Mouse (Mus musculus) thymus, adult 2 months (tissue): ENCODE data around the gene Abhd14a.

Source experiments
- CTCF ChIP-seq: fragments of 200-500 bp; IDR thresholded peaks from 2 replicates; pipeline ENCODE4 v1.5.1; 2012; ENCODE audit warnings: mild to moderate bottlenecking, control low read depth, low read length, moderate library complexity, borderline replicate concordance; ENCODE audit not compliant: control insufficient read depth, poor library complexity, insufficient read depth; ENCODE audit errors: extremely low read depth
- POLR2A ChIP-seq: fragments of 200-500 bp; IDR thresholded peaks from 2 replicates; pipeline ENCODE4 v1.6.1; 2012; ENCODE audit warnings: mild to moderate bottlenecking, low read length, control low read depth, moderate library complexity; ENCODE audit not compliant: control insufficient read depth, poor library complexity, insufficient read depth; ENCODE audit errors: extremely low read depth

DNA sequence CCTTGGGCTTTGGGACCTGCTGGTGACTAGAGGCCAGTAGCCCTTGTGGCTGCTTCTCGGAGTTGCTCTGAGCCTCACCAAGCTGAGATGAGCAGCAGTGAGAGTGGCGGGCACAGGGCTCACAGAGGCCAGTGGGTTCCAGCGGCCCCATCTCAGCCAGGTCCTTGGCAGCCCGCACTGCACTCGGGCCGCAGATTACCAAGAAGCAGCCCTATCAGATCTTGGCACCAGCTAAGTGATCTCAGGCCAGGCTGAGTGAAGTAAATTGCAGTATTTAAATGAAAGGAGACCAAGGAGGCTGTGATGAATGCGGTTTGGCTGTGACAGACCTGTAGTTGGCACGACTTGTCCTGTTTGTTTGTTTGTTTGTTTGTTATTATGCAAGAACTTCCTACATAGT lies 53.9 kb downstream of the Abhd14a start:
- TF ChIP-seq CTCF = no peak
- TF ChIP-seq POLR2A = no peak
